Mouse (Mus musculus) MEL (cell line): ENCODE measurements around the gene Foxn3. TPM values are rescaled to one million over a fixed set of nuclear protein-coding genes. Genes with fewer than 3 reads are reported as not detected.

Source experiments
- DNase-seq: peaks from one replicate; pipeline ENCODE4 v3.0.0; 2011; ENCODE audit warnings: low read depth, low spot score
- H3K27ac ChIP-seq: 2 replicates; pipeline ENCODE4 v1.5.1; 2012; ENCODE audit warnings: low read depth, mild to moderate bottlenecking, control low read depth, low read length, moderate library complexity; ENCODE audit not compliant: control insufficient read depth
- H3K27me3 ChIP-seq, 2 experiments: fragments of 150-350 bp in 1 of 2; sonication (generic) in 1 of 2; 2 replicates each; pipeline ENCODE4 v1.6.1; 2012; ENCODE audit warnings: low read length in 2 of 2, mild to moderate bottlenecking in 2 of 2, improper control_type of control experiment in 1 of 2, moderate library complexity in 1 of 2; ENCODE audit not compliant: insufficient read depth in 2 of 2, control insufficient read depth in 1 of 2
- H3K36me3 ChIP-seq, 2 experiments: 2 replicates each; pipeline ENCODE4 v1.6.1; 2012 to 2014; ENCODE audit warnings: low read length in 2 of 2, improper control_type of control experiment in 1 of 2, inconsistent platforms in 1 of 2, mild to moderate bottlenecking in 1 of 2; ENCODE audit not compliant: insufficient read depth in 2 of 2, control insufficient read depth in 1 of 2
- H3K4me1 ChIP-seq, 2 experiments: fragments of 150-350 bp in 1 of 2; sonication (generic) in 1 of 2; 2 replicates each; pipeline ENCODE4 v1.6.1; 2012; ENCODE audit warnings: low read length in 2 of 2, improper control_type of control experiment in 1 of 2, mild to moderate bottlenecking in 1 of 2; ENCODE audit not compliant: insufficient read depth in 2 of 2, control insufficient read depth in 1 of 2
- H3K4me3 ChIP-seq, 2 experiments: fragments of 150-350 bp in 1 of 2; sonication (generic) in 1 of 2; 2 replicates each; pipeline ENCODE4 v1.5.1; 2012; ENCODE audit warnings: low read depth in 2 of 2, low read length in 2 of 2, mild to moderate bottlenecking in 2 of 2, moderate library complexity in 2 of 2, control low read depth in 1 of 2, improper control_type of control experiment in 1 of 2; ENCODE audit not compliant: control insufficient read depth in 1 of 2, insufficient read depth in 1 of 2
- H3K79me2 ChIP-seq: 2 replicates; pipeline ENCODE4 v1.6.1; 2012; ENCODE audit warnings: mild to moderate bottlenecking, low read length, moderate library complexity; ENCODE audit not compliant: control insufficient read depth, poor library complexity, insufficient read depth
- H3K9ac ChIP-seq: 2 replicates; pipeline ENCODE4 v1.6.1; 2012; ENCODE audit warnings: low read depth, mild to moderate bottlenecking, control low read depth, low read length, moderate library complexity; ENCODE audit not compliant: control insufficient read depth, poor library complexity, severe bottlenecking
- H3K9me3 ChIP-seq: fragments of 150-350 bp; sonication (generic); replicated peaks from 2 replicates; pipeline ENCODE4 v1.6.1; 2012; ENCODE audit warnings: mild to moderate bottlenecking, low read length, improper control_type of control experiment, moderate library complexity; ENCODE audit not compliant: insufficient read depth
- E2F4 ChIP-seq: IDR thresholded peaks from 2 replicates; pipeline ENCODE4 v1.6.1; 2011; ENCODE audit warnings: low read depth, low read length, improper control_type of control experiment, borderline replicate concordance
- ELF1 ChIP-seq: IDR thresholded peaks from 2 replicates; pipeline ENCODE4 v1.6.1; 2014; ENCODE audit warnings: low read depth, mild to moderate bottlenecking, inconsistent platforms, low read length, improper control_type of control experiment, moderate library complexity
- GABPA ChIP-seq: IDR thresholded peaks from 2 replicates; pipeline ENCODE4 v1.6.1; 2012; ENCODE audit warnings: low read depth, mild to moderate bottlenecking, inconsistent platforms, low read length, improper control_type of control experiment, moderate library complexity
- HCFC1 ChIP-seq: IDR thresholded peaks from 2 replicates; pipeline ENCODE4 v1.6.1; 2012; ENCODE audit warnings: low read depth, mild to moderate bottlenecking, inconsistent platforms, low read length, improper control_type of control experiment, moderate library complexity
- JUND ChIP-seq: IDR thresholded peaks from 2 replicates; pipeline ENCODE4 v1.6.1; 2011; ENCODE audit warnings: low read depth, mild to moderate bottlenecking, improper control_type of control experiment, low read length
- MAFK ChIP-seq: IDR thresholded peaks from 2 replicates; pipeline ENCODE4 v1.6.1; 2011; ENCODE audit warnings: low read depth, mild to moderate bottlenecking, low read length, improper control_type of control experiment, borderline replicate concordance
- MAZ ChIP-seq: IDR thresholded peaks from 2 replicates; pipeline ENCODE4 v1.6.1; 2012; ENCODE audit warnings: low read depth, mild to moderate bottlenecking, inconsistent platforms, low read length, improper control_type of control experiment
- MEF2A ChIP-seq: IDR thresholded peaks from 2 replicates; pipeline ENCODE4 v1.6.1; 2014; ENCODE audit warnings: low read depth, mild to moderate bottlenecking, inconsistent platforms, low read length, improper control_type of control experiment; ENCODE audit not compliant: poor library complexity, insufficient replicate concordance, severe bottlenecking; ENCODE audit errors: extremely low read depth
- MXI1 ChIP-seq: IDR thresholded peaks from 2 replicates; pipeline ENCODE4 v1.6.1; 2011; ENCODE audit warnings: mild to moderate bottlenecking, low read depth, low read length, improper control_type of control experiment
- POLR2AphosphoS2 ChIP-seq: IDR thresholded peaks from 2 replicates; pipeline ENCODE4 v1.6.1; 2011; ENCODE audit warnings: low read length, improper control_type of control experiment
- POLR2AphosphoS5 ChIP-seq: IDR thresholded peaks from 2 replicates; pipeline ENCODE4 v1.6.1; 2012; ENCODE audit warnings: low read depth, borderline replicate concordance, mild to moderate bottlenecking, inconsistent platforms, low read length, moderate library complexity, mixed read lengths
- RCOR1 ChIP-seq: IDR thresholded peaks from 2 replicates; pipeline ENCODE4 v1.6.1; 2012; ENCODE audit warnings: low read depth, mild to moderate bottlenecking, inconsistent platforms, low read length, improper control_type of control experiment
- TAL1 ChIP-seq: IDR thresholded peaks from 2 replicates; pipeline ENCODE4 v1.6.1; 2012; ENCODE audit warnings: mild to moderate bottlenecking, inconsistent platforms, low read length, moderate library complexity, mixed read lengths
- TCF12 ChIP-seq: IDR thresholded peaks from 2 replicates; pipeline ENCODE4 v1.6.1; 2014; ENCODE audit warnings: low read depth, mild to moderate bottlenecking, inconsistent platforms, low read length, improper control_type of control experiment, moderate library complexity
- USF1 ChIP-seq: IDR thresholded peaks from 2 replicates; pipeline ENCODE4 v1.6.1; 2014; ENCODE audit warnings: low read depth, mild to moderate bottlenecking, inconsistent platforms, low read length, improper control_type of control experiment, moderate library complexity
- ZC3H11A ChIP-seq: IDR thresholded peaks from 2 replicates; pipeline ENCODE4 v1.6.1; 2012; ENCODE audit warnings: low read depth, mild to moderate bottlenecking, inconsistent platforms, low read length, improper control_type of control experiment
- ZKSCAN1 ChIP-seq: IDR thresholded peaks from 2 replicates; pipeline ENCODE4 v1.6.1; 2012; ENCODE audit warnings: low read depth, mild to moderate bottlenecking, inconsistent platforms, low read length, improper control_type of control experiment, moderate library complexity
- ZMIZ1 ChIP-seq: IDR thresholded peaks from 2 replicates; pipeline ENCODE4 v1.6.1; 2012; ENCODE audit warnings: low read depth, mild to moderate bottlenecking, inconsistent platforms, low read length, improper control_type of control experiment, moderate library complexity
- ZNF384 ChIP-seq: IDR thresholded peaks from 2 replicates; pipeline ENCODE4 v1.6.1; 2012; ENCODE audit warnings: low read depth, mild to moderate bottlenecking, inconsistent platforms, low read length, improper control_type of control experiment
- polyA plus RNA-seq, 2 experiments: library from polyadenylated mRNA; stranded (reverse) in 1 of 2; unstranded in 1 of 2; fragments of >175 nt in 1 of 2; fragments of >200 nt in 1 of 2; gene quantifications; 2 replicates each; pipeline versions ENCODE4 v1.2.1 to v1.2.4; 2012; ENCODE audit warnings: low replicate concordance in 2 of 2, low read depth in 1 of 2; ENCODE audit not compliant: insufficient read length in 2 of 2, insufficient read depth in 1 of 2, missing spikeins in 1 of 2
- total RNA-seq: library from RNA; depleted of rRNA; stranded (reverse); fragments of 300-350 nt; gene quantifications from 2 replicates; pipeline ENCODE4 v1.2.3, GENCODE M21; 2012

Foxn3 gene
- total and polyA plus RNA-seq, 3 experiments, result 15.5 to 22.8 TPM; not detected in 1

DNA sequence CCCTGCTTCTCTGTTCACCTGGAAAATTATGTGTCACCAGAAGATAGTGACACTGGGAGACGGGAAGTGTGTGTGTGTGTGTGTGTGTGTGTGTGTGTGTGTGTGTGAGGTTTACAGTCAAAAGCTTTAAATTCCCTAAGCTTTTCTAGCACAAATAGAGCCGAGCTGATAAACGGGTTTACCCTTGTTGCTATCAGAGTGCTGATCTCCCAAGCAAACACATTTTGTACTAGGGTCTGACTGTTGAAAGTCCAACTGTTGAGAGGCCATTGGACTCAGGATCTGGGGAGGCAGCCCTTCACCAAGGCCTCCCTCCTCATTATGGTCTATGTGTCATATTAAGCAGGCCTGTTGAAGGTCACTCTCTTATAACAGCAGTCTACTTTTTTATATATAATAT lies 123.4 kb downstream of the Foxn3 start:
- DNase-seq, result no peak
- TF ChIP-seq TCF12, result no peak
- no peak for TF ChIP-seq ZNF384
- TF ChIP-seq E2F4, result no peak
- TF ChIP-seq POLR2AphosphoS5, result no peak
- no peak for TF ChIP-seq MXI1
- TF ChIP-seq ELF1, result no peak
- no peak for TF ChIP-seq ZC3H11A
- no peak overlapping the region for H3K9ac ChIP-seq
- H3K27ac ChIP-seq, result no peak overlapping the region
- H3K4me3 ChIP-seq, result no peak overlapping the region
- H3K27me3 ChIP-seq, result no peaks in the 10 kb centered on the region
- no peaks in the 10 kb centered on the region for H3K4me1 ChIP-seq
- H3K36me3 ChIP-seq, result no peaks in the 10 kb centered on the region
- no peaks in the 10 kb centered on the region for H3K79me2 ChIP-seq
- no peaks in the 10 kb centered on the region for H3K9me3 ChIP-seq

DNA sequence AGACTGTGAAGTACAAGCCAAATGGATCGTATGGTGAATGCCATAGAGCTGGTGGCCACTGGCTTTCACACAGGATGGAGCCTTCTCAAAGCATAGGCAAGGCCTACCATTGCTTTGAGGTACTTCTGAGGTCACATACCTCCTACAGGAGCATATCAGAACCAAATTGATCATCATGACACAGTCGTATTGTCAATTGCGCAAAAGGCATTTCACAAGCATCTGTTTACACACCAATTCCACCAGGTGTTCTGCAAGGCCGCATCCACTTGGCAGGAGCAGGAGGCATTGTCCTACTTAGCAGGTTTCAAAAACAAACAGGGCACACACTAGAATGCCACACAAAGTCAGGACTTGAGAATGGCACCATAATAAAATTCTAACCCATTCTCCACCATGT lies 128.2 kb downstream of the Foxn3 start:
- Histone ChIP-seq H3K36me3 (no peaks in the 10 kb centered on the region), H3K79me2 (no peaks in the 10 kb centered on the region; the same call in 1 of the 2 replicates), H3K4me1 (peaks cover 0 to 6% of the 10 kb centered on the region in 2 experiments; a peak in 2 of 4 replicates), H3K4me3 (no peak overlapping the region)
- TF ChIP-seq ZMIZ1, result no peak
- no peak for TF ChIP-seq TAL1
- TF ChIP-seq MEF2A, result no peak
- TF ChIP-seq JUND, result no peak
- TF ChIP-seq ELF1, result no peak
- no peak for TF ChIP-seq HCFC1
- no peak for TF ChIP-seq E2F4
- no peak for TF ChIP-seq MAZ
- TF ChIP-seq TCF12, result no peak
- TF ChIP-seq, all 39 proteins: peak for 0
- Histone ChIP-seq H3K27ac (no peak overlapping the region), H3K9ac (no peak overlapping the region), H3K27me3 (no peaks in the 10 kb centered on the region), H3K9me3 (no peaks in the 10 kb centered on the region)
- DNase-seq, result no peak

DNA sequence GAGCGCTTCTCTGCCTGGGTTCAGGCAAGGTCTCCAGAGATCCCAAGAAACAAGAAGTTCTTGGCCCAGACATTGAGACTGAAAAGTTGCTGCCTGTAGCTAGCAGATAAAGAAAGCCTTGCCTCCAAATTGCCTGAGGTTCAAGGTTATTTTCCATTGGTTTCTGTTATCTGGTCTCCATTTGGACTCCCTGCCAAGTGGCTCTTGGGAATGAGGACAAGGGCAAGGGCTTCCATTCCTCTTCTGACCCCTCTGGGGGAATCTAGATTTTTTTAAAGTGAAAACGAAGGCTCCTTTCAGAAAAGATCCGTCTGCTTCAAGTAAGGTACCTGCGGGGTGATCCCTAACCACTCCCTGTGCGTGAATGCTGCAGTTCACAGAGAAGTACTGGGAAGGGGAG lies 130.0 kb downstream of the Foxn3 start:
- H3K79me2 ChIP-seq, result no peaks in the 10 kb centered on the region; the same call in 1 of the 2 replicates
- H3K36me3 ChIP-seq, result no peaks in the 10 kb centered on the region
- DNase-seq, result peak; percentile 18
- no peak overlapping the region for H3K4me3 ChIP-seq
- H3K9me3 ChIP-seq, result no peaks in the 10 kb centered on the region
- H3K27ac ChIP-seq, result no peak overlapping the region
- no peak overlapping the region for H3K9ac ChIP-seq
- peaks cover 0 to 6% of the 10 kb centered on the region in 2 experiments; a peak in 2 of 4 replicates for H3K4me1 ChIP-seq
- no peaks in the 10 kb centered on the region for H3K27me3 ChIP-seq
- TF ChIP-seq MXI1 (no peak), POLR2AphosphoS2 (no peak), ELF1 (no peak), ZMIZ1 (no peak), USF1 (no peak), HCFC1 (no peak), ZKSCAN1 (no peak), GABPA (no peak), MAFK (no peak), RCOR1 (no peak)
